Mouse (Mus musculus) lung, embryonic 14.5 days (tissue): Measurements from ENCODE around the gene Ceacam1. TPM values are rescaled to one million over a fixed set of nuclear protein-coding genes. Genes with fewer than 3 reads are reported as not detected.
A peak's percentile ranks its signal among the peaks of the same experiment; 100 is the strongest.
"Not testable (repeated sequence)": the region's sequence is repeated elsewhere in the genome, so short reads cannot be mapped to it uniquely, and the experiment has no call there.

Source experiments
- ATAC-seq: fragments of 200-750 bp; cut with Nextera tagmentation; 2 replicates; pipeline ENCODE4 v1.8.0; 2017; ENCODE audit warnings: mild to moderate bottlenecking, moderate TSS enrichment, moderate library complexity; ENCODE audit not compliant: insufficient read depth
- DNase-seq: peaks from one replicate; pipeline ENCODE4 v3.0.0-alpha.2; 2015
- H3K27ac ChIP-seq: fragments of 300-500 bp; sonication (generic); 2 replicates; pipeline ENCODE4 v1.5.1; 2014; ENCODE audit warnings: low read depth, mild to moderate bottlenecking, moderate library complexity
- H3K27me3 ChIP-seq: fragments of 300-500 bp; sonication (generic); 2 replicates; pipeline ENCODE4 v1.6.1; 2014; ENCODE audit warnings: low read length, control low read depth; ENCODE audit not compliant: insufficient read depth
- H3K36me3 ChIP-seq: fragments of 300-500 bp; sonication (generic); 2 replicates; pipeline ENCODE4 v1.6.1; 2014; ENCODE audit warnings: control low read depth; ENCODE audit not compliant: insufficient read depth
- H3K4me1 ChIP-seq: fragments of 300-500 bp; sonication (generic); 2 replicates; pipeline ENCODE4 v1.6.1; 2014; ENCODE audit warnings: antibody characterized with exemption, control low read depth; ENCODE audit not compliant: insufficient read depth
- H3K4me2 ChIP-seq: fragments of 300-500 bp; sonication (generic); 2 replicates; pipeline ENCODE4 v1.6.1; 2014; ENCODE audit warnings: mild to moderate bottlenecking
- H3K4me3 ChIP-seq: fragments of 300-500 bp; sonication (generic); 2 replicates; pipeline ENCODE4 v1.5.1; 2014; ENCODE audit warnings: low read depth, low read length
- H3K9ac ChIP-seq: fragments of 300-500 bp; sonication (generic); 2 replicates; pipeline ENCODE4 v1.6.1; 2014
- H3K9me3 ChIP-seq: fragments of 300-500 bp; sonication (generic); 2 replicates; pipeline ENCODE4 v1.6.1; 2016; ENCODE audit warnings: low read depth, low read length, control low read depth
- CTCF ChIP-seq: IDR thresholded peaks from 2 replicates; pipeline ENCODE4 v1.5.1; 2016; ENCODE audit warnings: antibody characterized with exemption, low read depth
- WGBS: fragments of 180-500 bp; shearing (Covaris S2); extraction: QIAGEN DNeasy Blood & Tissue Kit; methylation state at CpG from one replicate; pipeline ENCODE4 v1.1.7; 2014; 5-methylcytosine and 5-hydroxymethylcytosine counted together
- polyA plus RNA-seq: library from polyadenylated mRNA; unstranded; fragments of >200 nt; fragmentation: Nextera tagmentation; extraction: Ambion mirVana; gene quantifications from 2 replicates; pipeline ENCODE4 v1.2.1, GENCODE M21; 2014

Ceacam1 gene
- polyA plus RNA-seq, 1 experiment from 2014 or later: 2.3 TPM

GRCm38 (mm10) chr7:25433007-25433541 is 44.3 kb downstream of the Ceacam1 start:
- DNase-seq: peak; percentile 42
- H3K9me3 ChIP-seq: no peaks in the 10 kb centered on the region
- no peak overlapping the region for H3K4me3 ChIP-seq
- no peak overlapping the region for H3K4me2 ChIP-seq
- no peaks in the 10 kb centered on the region for H3K27me3 ChIP-seq
- 13% methylated on average over 5 of the region's 5 CpGs for WGBS
- peak; percentile 62; the same call in 1 of the 2 replicates for ATAC-seq
- no peak overlapping the region for H3K9ac ChIP-seq
- H3K4me1 ChIP-seq: no peaks in the 10 kb centered on the region
- H3K27ac ChIP-seq: peak overlapping the region; percentile 34
- H3K36me3 ChIP-seq: no peaks in the 10 kb centered on the region
- no peak for TF ChIP-seq CTCF

GRCm38 (mm10) chr7:25432381-25432780 is 45.0 kb downstream of the Ceacam1 start:
- no peak for TF ChIP-seq CTCF
- H3K9ac ChIP-seq: no peak overlapping the region
- no peak for ATAC-seq
- H3K9me3 ChIP-seq: no peaks in the 10 kb centered on the region
- no peaks in the 10 kb centered on the region for H3K4me1 ChIP-seq
- no peak overlapping the region for H3K27ac ChIP-seq
- H3K4me3 ChIP-seq: no peak overlapping the region
- H3K4me2 ChIP-seq: no peak overlapping the region
- no peak for DNase-seq
- no peaks in the 10 kb centered on the region for H3K36me3 ChIP-seq
- 78% methylated on average over 6 of the region's 6 CpGs for whole genome bisulfite sequencing
- no peaks in the 10 kb centered on the region for H3K27me3 ChIP-seq

GRCm38 (mm10) chr7:25429886-25430784 is 47.3 kb downstream of the Ceacam1 start:
- 68% methylated on average over 4 of the region's 4 CpGs for WGBS
- ATAC-seq: no peak
- no peak overlapping the region for H3K27ac ChIP-seq

GRCm38 (mm10) chr7:25428321-25428720 is 49.1 kb downstream of the Ceacam1 start:
- TF ChIP-seq CTCF: no peak
- H3K27me3 ChIP-seq: no peaks in the 10 kb centered on the region
- H3K4me3 ChIP-seq: no peak overlapping the region
- H3K9me3 ChIP-seq: no peaks in the 10 kb centered on the region
- no peaks in the 10 kb centered on the region for H3K4me1 ChIP-seq
- 91% methylated on average over 3 of the region's 3 CpGs for WGBS
- no peak overlapping the region for H3K9ac ChIP-seq
- H3K27ac ChIP-seq: no peak overlapping the region
- ATAC-seq: no peak
- no peak overlapping the region for H3K4me2 ChIP-seq
- H3K36me3 ChIP-seq: no peaks in the 10 kb centered on the region
- no peak for DNase-seq

More at GRCm38 (mm10) chr7:25429886-25430784, 47.3 kb downstream of the Ceacam1 start:
- H3K4me3 ChIP-seq: no peak overlapping the region
- H3K27me3 ChIP-seq: no peaks in the 10 kb centered on the region
- H3K4me1 ChIP-seq: no peaks in the 10 kb centered on the region
- H3K4me2 ChIP-seq: no peak overlapping the region
- TF ChIP-seq CTCF: no peak
- no peaks in the 10 kb centered on the region for H3K9me3 ChIP-seq
- no peak for DNase-seq
- H3K36me3 ChIP-seq: no peaks in the 10 kb centered on the region
- no peak overlapping the region for H3K9ac ChIP-seq

- DNase-seq (no peak), ATAC-seq (no peak)
- no peak overlapping the region for H3K4me2 ChIP-seq
- WGBS: 81% methylated on average over 5 of the region's 5 CpGs
- no peak for TF ChIP-seq CTCF
- peaks cover 3% of the 10 kb centered on the region; the same call in 1 of the 2 replicates for H3K27me3 ChIP-seq
- H3K36me3 ChIP-seq: no peaks in the 10 kb centered on the region
- H3K27ac ChIP-seq: no peak overlapping the region
- no peak overlapping the region for H3K4me3 ChIP-seq
- H3K4me1 ChIP-seq: no peaks in the 10 kb centered on the region
- no peak overlapping the region for H3K9ac ChIP-seq
- H3K9me3 ChIP-seq: no peaks in the 10 kb centered on the region
These were observed 50.3 kb downstream of the Ceacam1 start for GRCm38 (mm10) chr7:25427144-25427543.

GRCm38 (mm10) chr7:25426380-25426779 is 51.0 kb downstream of the Ceacam1 start:
- H3K36me3 ChIP-seq, H3K27me3 ChIP-seq, H3K4me1 ChIP-seq, H3K27ac ChIP-seq, H3K4me3 ChIP-seq, ATAC-seq, H3K9me3 ChIP-seq, DNase-seq, H3K4me2 ChIP-seq, H3K9ac ChIP-seq: not testable (repeated sequence)
- WGBS: 83% methylated on average over 4 of the region's 4 CpGs

- peak; percentile 87 for TF ChIP-seq CTCF
- Histone ChIP-seq H3K36me3 (no peaks in the 10 kb centered on the region), H3K4me2 (no peak overlapping the region), H3K4me3 (no peak overlapping the region), H3K4me1 (no peaks in the 10 kb centered on the region), H3K27ac (no peak overlapping the region), H3K9me3 (no peaks in the 10 kb centered on the region), H3K27me3 (peaks cover 3% of the 10 kb centered on the region; the same call in 1 of the 2 replicates), H3K9ac (no peak overlapping the region)
- ATAC-seq (peak; percentile 49; the same call in 1 of the 2 replicates), DNase-seq (peak; percentile 96)
- WGBS: 39% methylated on average over 4 of the region's 4 CpGs
These were observed 53.0 kb downstream of the Ceacam1 start for GRCm38 (mm10) chr7:25424429-25424828.
